Mouse (Mus musculus) lung, postnatal 0 days (tissue): Measurements from ENCODE around the gene Lcn4. TPM values are rescaled to one million over a fixed set of nuclear protein-coding genes. Genes with fewer than 3 reads are reported as not detected.

Experiments used
- ATAC-seq: fragments of 200-750 bp; cut with Nextera tagmentation; 2 replicates; pipeline ENCODE4 v1.8.0; 2017; ENCODE audit warnings: moderate library complexity
- DNase-seq: peaks from one replicate; pipeline ENCODE4 v3.0.0-alpha.2; 2016; ENCODE audit warnings: low spot score
- H3K27ac ChIP-seq: fragments of 300-500 bp; sonication (generic); 2 replicates; pipeline ENCODE4 v1.5.1; 2014; ENCODE audit warnings: antibody characterized with exemption, mild to moderate bottlenecking, low read length, mixed read lengths
- H3K27me3 ChIP-seq: fragments of 300-500 bp; sonication (generic); replicated peaks from 2 replicates; pipeline ENCODE4 v1.6.1; 2014; ENCODE audit warnings: low read length, mixed read lengths; ENCODE audit not compliant: insufficient read depth
- H3K36me3 ChIP-seq: fragments of 300-500 bp; sonication (generic); 2 replicates; pipeline ENCODE4 v1.6.1; 2014; ENCODE audit warnings: low read length, mixed read lengths; ENCODE audit not compliant: insufficient read depth
- H3K4me1 ChIP-seq: fragments of 300-500 bp; sonication (generic); 2 replicates; pipeline ENCODE4 v1.6.1; 2014; ENCODE audit warnings: antibody characterized with exemption, low read depth, low read length, mixed read lengths; ENCODE audit not compliant: insufficient read depth
- H3K4me2 ChIP-seq: fragments of 300-500 bp; sonication (generic); replicated peaks from 2 replicates; pipeline ENCODE4 v1.6.1; 2014; ENCODE audit warnings: low read depth, mild to moderate bottlenecking, low read length, moderate library complexity, mixed read lengths
- H3K4me3 ChIP-seq: fragments of 300-500 bp; sonication (generic); 2 replicates; pipeline ENCODE4 v1.5.1; 2014; ENCODE audit warnings: low read depth, low read length
- H3K9ac ChIP-seq: fragments of 300-500 bp; sonication (generic); replicated peaks from 2 replicates; pipeline ENCODE4 v1.6.1; 2014; ENCODE audit warnings: low read depth, mild to moderate bottlenecking
- H3K9me3 ChIP-seq: fragments of 300-500 bp; sonication (generic); 2 replicates; pipeline ENCODE4 v1.6.1; 2016; ENCODE audit warnings: low read length, mixed read lengths
- CTCF ChIP-seq: IDR thresholded peaks from 2 replicates; pipeline ENCODE4 v1.5.1; 2016; ENCODE audit warnings: antibody characterized with exemption, mild to moderate bottlenecking
- EP300 ChIP-seq: IDR thresholded peaks from 2 replicates; pipeline ENCODE4 v1.6.1; 2016; ENCODE audit warnings: antibody characterized with exemption, mild to moderate bottlenecking, control low read depth
- WGBS: fragments of 180-500 bp; shearing (Covaris S2); extraction: QIAGEN DNeasy Blood & Tissue Kit; methylation state at CpG from one replicate; pipeline ENCODE4 v1.1.7; 2014; 5-methylcytosine and 5-hydroxymethylcytosine counted together
- polyA plus RNA-seq: library from polyadenylated mRNA; unstranded; fragments of >200 nt; fragmentation: Nextera tagmentation; extraction: Ambion mirVana; gene quantifications from 2 replicates; pipeline ENCODE4 v1.2.1, GENCODE M21; 2015

Lcn4 gene
- polyA plus RNA-seq, 1 experiment from 2014 or later = not detected

DNA sequence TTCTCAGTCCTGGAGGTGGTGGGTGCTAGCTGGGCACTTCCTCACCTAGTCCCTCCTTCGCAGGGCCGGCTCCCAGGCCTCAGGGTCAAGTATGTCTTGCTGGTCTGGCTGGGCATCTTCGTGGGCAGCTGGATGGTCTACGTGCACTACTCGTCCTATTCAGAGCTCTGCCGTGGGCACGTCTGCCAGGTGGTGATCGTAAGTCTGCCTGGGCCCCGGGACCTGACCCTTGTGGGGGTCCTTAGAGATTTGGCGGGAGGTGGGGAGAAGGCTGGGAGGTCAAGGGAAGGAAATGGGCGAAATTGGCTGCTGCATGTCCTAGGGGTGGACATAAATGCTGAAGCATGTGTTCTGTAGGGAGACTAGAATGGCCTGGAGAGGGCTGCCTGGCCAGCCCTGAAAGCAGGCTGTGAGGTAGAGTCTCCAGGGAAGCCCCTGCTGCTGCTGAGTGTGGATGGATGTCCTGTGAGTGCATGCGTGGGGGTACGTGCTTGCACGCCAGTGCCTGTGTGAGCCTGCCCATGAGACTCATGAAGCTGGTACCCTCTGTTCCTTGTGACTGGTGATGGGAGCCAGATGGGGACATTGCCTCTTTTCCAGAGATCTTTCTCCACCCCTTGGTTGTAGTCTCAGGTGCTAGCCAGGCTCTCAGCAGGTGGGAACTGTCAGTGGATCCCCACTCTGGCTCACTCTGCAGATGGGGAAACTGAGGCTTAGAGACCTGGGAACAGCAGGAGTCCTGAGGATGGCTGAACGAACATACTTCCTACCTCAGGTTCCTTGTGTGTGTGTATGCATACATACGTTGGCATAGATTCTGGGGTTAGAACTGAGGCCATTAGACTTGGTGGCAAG is 38.3 kb downstream of the Lcn4 start:
- Histone ChIP-seq H3K36me3 (peaks cover 17% of the 10 kb centered on the region; the same call in 1 of the 2 replicates), H3K4me1 (no peaks in the 10 kb centered on the region), H3K27ac (no peak overlapping the region), H3K4me3 (no peak overlapping the region), H3K9me3 (no peaks in the 10 kb centered on the region), H3K9ac (no peak overlapping the region), H3K4me2 (no peak overlapping the region), H3K27me3 (no peaks in the 10 kb centered on the region)
- WGBS = 74% methylated on average over 16 of the region's 16 CpGs
- ATAC-seq = no peak
- DNase-seq = no peak
- no peak for TF ChIP-seq CTCF
- no peak for TF ChIP-seq EP300

DNA sequence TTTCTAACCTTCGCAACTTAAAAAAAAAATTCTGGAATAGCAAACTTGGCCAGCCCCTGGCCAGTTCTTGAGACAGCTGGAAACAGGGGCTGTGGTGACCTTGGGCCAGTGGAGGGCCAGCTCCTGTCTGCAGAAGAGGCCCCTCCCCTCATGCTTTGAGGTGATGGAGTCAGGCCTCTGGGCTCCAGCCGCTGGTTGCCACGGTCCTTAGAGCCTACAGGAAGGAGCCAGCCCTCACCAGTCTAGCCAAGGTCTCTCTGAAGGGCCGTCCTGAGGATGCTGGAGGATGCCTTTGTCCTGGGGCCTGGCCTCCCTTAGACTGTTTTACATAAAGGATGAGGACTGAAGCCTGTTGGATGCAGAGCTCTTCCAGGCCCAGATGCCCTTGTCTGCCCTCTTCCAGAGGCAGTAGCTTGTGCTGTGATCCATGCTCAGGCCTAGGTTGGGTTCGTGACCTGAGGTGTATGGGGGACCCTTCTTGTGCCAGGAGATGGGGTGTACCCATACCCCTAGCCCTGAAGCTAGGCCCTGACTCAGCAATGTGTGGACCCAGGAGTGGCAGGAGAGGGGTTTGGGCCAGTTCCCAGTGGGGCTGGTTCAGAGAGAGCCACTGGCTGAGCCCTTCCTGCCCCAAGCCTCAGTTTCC is 42.2 kb downstream of the Lcn4 start:
- no peaks in the 10 kb centered on the region for H3K4me1 ChIP-seq
- peak overlapping the region; percentile 43 for H3K4me3 ChIP-seq
- TF ChIP-seq CTCF (no peak), EP300 (no peak)
- H3K27me3 ChIP-seq = no peaks in the 10 kb centered on the region
- no peaks in the 10 kb centered on the region for H3K9me3 ChIP-seq
- WGBS = 33% methylated on average over 5 of the region's 5 CpGs
- H3K4me2 ChIP-seq = peak overlapping the region; percentile 96
- peak overlapping the region; percentile 39 for H3K9ac ChIP-seq
- no peak overlapping the region for H3K27ac ChIP-seq
- no peak for ATAC-seq
- no peaks in the 10 kb centered on the region for H3K36me3 ChIP-seq
- DNase-seq = no peak

DNA sequence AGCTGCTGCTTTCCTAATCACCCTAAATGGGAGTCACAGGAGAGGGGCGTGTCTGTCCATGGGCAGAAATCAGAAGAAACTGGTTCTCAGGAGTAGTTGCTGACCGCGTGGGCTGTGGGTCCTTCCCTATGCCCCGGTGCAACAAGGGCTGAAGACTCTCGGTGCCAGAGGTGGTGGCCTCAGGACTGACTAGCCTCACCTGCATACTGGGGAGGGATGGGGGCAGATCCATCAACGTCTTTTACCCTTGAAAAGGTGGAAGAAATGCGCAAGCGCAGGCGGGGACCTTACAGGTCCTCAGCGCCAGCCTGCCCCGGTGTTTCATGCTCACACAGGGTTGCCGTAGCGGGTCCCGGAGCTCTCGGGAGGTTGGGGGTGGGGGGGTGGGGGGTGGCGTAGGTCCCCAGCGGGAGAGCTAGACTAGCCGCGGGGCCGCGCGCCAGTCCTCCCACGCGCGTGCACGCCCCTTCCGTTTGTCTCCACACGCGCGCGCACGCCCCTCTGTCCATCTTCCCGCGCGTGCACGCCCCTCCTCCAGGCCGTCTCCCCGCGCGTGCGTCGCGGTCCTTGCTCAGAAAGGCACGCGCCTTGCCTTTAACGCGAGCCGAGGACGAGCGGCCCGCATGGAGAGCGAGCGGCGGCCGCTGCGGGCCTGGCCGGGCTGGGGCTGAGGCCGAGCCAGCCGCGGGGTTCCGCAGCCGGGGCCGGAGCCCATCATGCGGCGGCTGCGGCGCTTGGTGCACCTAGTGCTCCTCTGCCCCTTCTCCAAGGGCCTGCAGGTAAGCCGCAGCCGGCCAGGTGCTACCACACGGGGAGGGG is 43.0 kb downstream of the Lcn4 start, which contains the start of gene Fam69b:
Fam69b (plus strand) TSS at position 537 of the 819 bp plus-strand sequence.
- no peak within 1 kb of the TSS for H3K27ac ChIP-seq
- H3K4me3 ChIP-seq = peak within 1 kb of the TSS; percentile 43
- peak within 1 kb of the TSS; percentile 39 for H3K9ac ChIP-seq
- H3K4me2 ChIP-seq = peak within 1 kb of the TSS; percentile 96
- no peaks in the 10 kb centered on the region for H3K27me3 ChIP-seq
- ATAC-seq (peak; percentile 62), DNase-seq (peak; percentile 83)
- no peaks in the 10 kb centered on the region for H3K4me1 ChIP-seq
- WGBS = 3% methylated on average over 58 of the region's 70 CpGs
- TF ChIP-seq EP300 (no peak), CTCF (no peak)
- no peaks in the 10 kb centered on the region for H3K9me3 ChIP-seq
- H3K36me3 ChIP-seq = no peaks in the 10 kb centered on the region

DNA sequence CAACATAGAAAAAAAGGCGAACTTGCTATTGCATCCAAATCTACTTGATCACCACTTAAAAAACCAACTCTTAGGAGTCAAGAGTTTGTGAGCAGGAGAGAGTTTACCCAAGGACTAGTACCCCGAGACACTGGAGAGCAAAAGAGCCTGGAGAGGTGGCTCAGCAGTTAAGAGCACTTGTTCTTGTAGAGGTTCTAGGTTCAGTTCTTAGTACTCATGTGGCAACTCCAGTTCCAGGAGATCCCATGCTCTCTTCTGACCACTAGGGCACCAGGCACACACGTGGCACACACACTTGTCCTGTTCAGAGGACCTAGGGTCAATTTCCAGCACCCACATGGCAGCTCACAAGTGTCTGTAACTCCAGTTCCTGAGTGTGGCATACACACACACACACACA is 45.0 kb downstream of the Lcn4 start:
- no peaks in the 10 kb centered on the region for H3K9me3 ChIP-seq
- H3K9ac ChIP-seq = no peak overlapping the region
- H3K27ac ChIP-seq = no peak overlapping the region
- no peaks in the 10 kb centered on the region for H3K27me3 ChIP-seq
- TF ChIP-seq EP300 (no peak), CTCF (peak; percentile 52)
- ATAC-seq (peak; percentile 65), DNase-seq (peak; percentile 74)
- H3K4me2 ChIP-seq = no peak overlapping the region
- no peaks in the 10 kb centered on the region for H3K36me3 ChIP-seq
- H3K4me3 ChIP-seq = no peak overlapping the region
- WGBS = 44% methylated on average over 3 of the region's 3 CpGs
- H3K4me1 ChIP-seq = no peaks in the 10 kb centered on the region

DNA sequence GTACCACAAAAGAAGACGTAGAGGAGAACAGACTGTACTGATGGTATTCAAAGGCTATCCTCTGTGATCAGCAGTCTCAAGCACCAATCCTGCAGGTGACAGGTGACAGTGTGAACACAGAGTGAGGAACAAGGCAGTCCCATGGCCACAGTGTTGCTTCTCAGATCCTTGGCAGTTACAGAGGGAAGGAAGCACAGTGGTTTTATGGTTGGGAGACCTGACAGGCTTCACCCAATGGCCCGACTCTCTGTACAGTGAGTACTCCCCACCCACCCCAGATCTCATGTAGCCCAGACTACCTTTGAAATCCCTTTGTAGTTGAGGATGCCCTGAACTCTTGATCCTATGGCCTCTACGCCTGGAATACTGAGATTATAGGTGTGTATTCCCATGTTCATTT is 45.7 kb downstream of the Lcn4 start:
- H3K4me2 ChIP-seq = no peak overlapping the region
- TF ChIP-seq CTCF (no peak), EP300 (no peak)
- DNase-seq = no peak
- WGBS = 75% methylated on average over 3 of the region's 3 CpGs
- no peaks in the 10 kb centered on the region for H3K36me3 ChIP-seq
- H3K9me3 ChIP-seq = no peaks in the 10 kb centered on the region
- H3K4me3 ChIP-seq = no peak overlapping the region
- H3K4me1 ChIP-seq = no peaks in the 10 kb centered on the region
- H3K9ac ChIP-seq = no peak overlapping the region
- H3K27me3 ChIP-seq = no peaks in the 10 kb centered on the region
- no peak for ATAC-seq
- no peak overlapping the region for H3K27ac ChIP-seq

DNA sequence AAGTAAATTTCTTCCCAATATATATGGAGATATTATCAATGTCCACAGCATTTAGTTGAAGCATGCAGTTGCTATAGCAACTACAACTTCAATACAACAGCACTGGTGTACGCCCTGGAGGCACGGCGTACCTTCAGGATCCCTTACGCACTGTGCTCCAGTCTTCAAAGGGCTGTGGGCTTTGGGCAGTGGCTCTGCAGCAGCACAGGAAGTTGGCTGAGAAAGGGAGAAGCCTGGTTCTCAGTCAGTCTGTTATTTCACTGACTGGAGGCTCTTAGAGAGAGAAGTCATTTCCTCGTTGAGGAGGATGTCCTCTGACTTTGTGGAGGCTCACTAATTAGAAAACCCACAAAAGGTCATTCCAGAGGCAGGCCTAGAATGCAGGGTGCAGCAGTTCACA is 48.1 kb downstream of the Lcn4 start:
- DNase-seq (no peak), ATAC-seq (no peak)
- H3K9ac ChIP-seq = no peak overlapping the region
- no peak overlapping the region for H3K4me2 ChIP-seq
- no peaks in the 10 kb centered on the region for H3K4me1 ChIP-seq
- no peak overlapping the region for H3K4me3 ChIP-seq
- H3K27me3 ChIP-seq = no peaks in the 10 kb centered on the region
- H3K27ac ChIP-seq = no peak overlapping the region
- H3K9me3 ChIP-seq = no peaks in the 10 kb centered on the region
- 40% methylated on average over 5 of the region's 5 CpGs for WGBS
- no peaks in the 10 kb centered on the region for H3K36me3 ChIP-seq
- no peak for TF ChIP-seq EP300
- no peak for TF ChIP-seq CTCF
